In the genomic region with DNA sequence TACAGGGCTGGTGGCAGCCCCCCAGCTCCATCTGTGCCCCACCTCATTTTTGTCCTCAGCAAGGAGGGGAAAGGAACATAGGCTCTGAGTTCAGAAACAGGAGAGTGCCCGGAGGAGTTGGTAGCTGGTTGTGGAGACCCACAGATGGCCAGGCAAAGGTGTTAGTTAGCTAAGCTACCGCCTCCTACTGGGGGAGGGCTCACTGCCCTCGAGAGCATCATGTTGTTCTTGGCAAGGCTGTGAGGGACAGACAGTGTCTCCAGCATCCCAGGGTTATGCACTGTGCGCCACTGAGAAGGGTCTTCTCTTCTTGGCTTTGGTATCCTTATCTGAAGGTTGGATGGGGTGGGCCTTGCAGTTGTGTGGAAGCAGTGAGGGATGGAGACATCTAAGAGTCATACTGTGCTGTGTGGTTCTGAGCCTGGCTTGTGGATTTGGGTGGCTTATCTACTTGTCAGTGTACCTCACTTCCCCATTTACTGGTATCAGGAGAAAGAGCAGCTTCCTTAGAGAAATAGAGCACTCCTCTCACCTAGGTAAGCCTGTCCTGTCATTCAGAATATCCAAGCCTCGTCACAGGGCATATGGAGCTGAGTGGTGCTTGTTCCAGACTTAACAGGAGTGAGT, we compare ENCODE assay signal across 11 mouse cellular contexts.
DNase-seq lines count a peak whose midpoint lies in the region; ATAC-seq and TF ChIP-seq lines count a peak whose summit lies in the region.
"Had no signal": no experiment of that assay in that cellular context is flagged by ENCODE, and none has a peak within 500 bp of the region (broad histone marks: within the 10 kb centered on the region; RNA-seq: fewer than 3 reads in every experiment).

No protein-coding gene starts in this region.

- H3K27me3 ChIP-seq in heart, embryonic 11.5 days (ENCODE audit: control insufficient read depth, insufficient read depth, low read length) = no peaks in the 10 kb centered on the region
- H3K27me3 ChIP-seq in midbrain, embryonic 10.5 days (ENCODE audit: low read depth, poor library complexity, severe bottlenecking) = peaks cover 6% of the 10 kb centered on the region; the same call in 1 of the 2 replicates
- peaks cover 5% of the 10 kb centered on the region; the same call in 1 of the 2 replicates for H3K27me3 ChIP-seq in midbrain, embryonic 13.5 days
- H3K27me3 ChIP-seq in hindbrain, embryonic 15.5 days = no peaks in the 10 kb centered on the region
- no peaks in the 10 kb centered on the region for H3K27me3 ChIP-seq in stomach, postnatal 0 days (ENCODE audit: control insufficient read depth, insufficient read depth, low read length)

- H3K27ac ChIP-seq in heart, embryonic 11.5 days (ENCODE audit: low read depth, low read length) = no peak overlapping the region
- peak overlapping the region; percentile 93; the same call in 1 of the 2 replicates for H3K27ac ChIP-seq in midbrain, embryonic 10.5 days (replicated peaks)
- no peak overlapping the region for H3K27ac ChIP-seq in midbrain, embryonic 13.5 days
- H3K27ac ChIP-seq in hindbrain, embryonic 15.5 days (replicated peaks) = no peak overlapping the region
- H3K27ac ChIP-seq in stomach, postnatal 0 days (replicated peaks) = no peak overlapping the region

- intact Hi-C loops in heart, postnatal 10 days (cut with DNase I) = no loop called here

- H3K4me1 ChIP-seq in heart, embryonic 11.5 days (ENCODE audit: control insufficient read depth, insufficient read depth, low read length) = peaks cover 89% of the 10 kb centered on the region
- H3K4me1 ChIP-seq in midbrain, embryonic 10.5 days = peaks cover 91% of the 10 kb centered on the region
- H3K4me1 ChIP-seq in midbrain, embryonic 13.5 days (replicated peaks) = peaks cover 82% of the 10 kb centered on the region
- H3K4me1 ChIP-seq in hindbrain, embryonic 15.5 days (replicated peaks) = peaks cover 65% of the 10 kb centered on the region
- H3K4me1 ChIP-seq in stomach, postnatal 0 days (replicated peaks; ENCODE audit: control insufficient read depth, insufficient read depth) = peaks cover 16% of the 10 kb centered on the region

- TF ChIP-seq CTCF in stomach, postnatal 0 days (IDR thresholded peaks at IDR 0.05; ENCODE audit: low read depth) = peak; percentile 35

- H3K4me2 ChIP-seq in heart, embryonic 11.5 days = peak overlapping the region; percentile 69
- no peak overlapping the region for H3K4me2 ChIP-seq in midbrain, embryonic 13.5 days (replicated peaks)
- peak overlapping the region; percentile 97; the same call in 1 of the 2 replicates for H3K4me2 ChIP-seq in hindbrain, embryonic 15.5 days
- no peak overlapping the region for H3K4me2 ChIP-seq in stomach, postnatal 0 days (replicated peaks; ENCODE audit: low read depth)

- peak overlapping the region; percentile 92; the same call in 1 of the 2 replicates for H3K9ac ChIP-seq in heart, embryonic 11.5 days (ENCODE audit: low read depth, low read length)
- no peak overlapping the region for H3K9ac ChIP-seq in midbrain, embryonic 13.5 days (replicated peaks)
- no peak overlapping the region for H3K9ac ChIP-seq in hindbrain, embryonic 15.5 days
- H3K9ac ChIP-seq in stomach, postnatal 0 days (ENCODE audit: low read length) = no peak overlapping the region

- DNase-seq in heart, postnatal 10 days = no peak
- DNase-seq in midbrain, embryonic 10.5 days (ENCODE audit: low spot score) = no peak
- no peak for DNase-seq in stomach, postnatal 0 days (ENCODE audit: low spot score)
- no peak for DNase-seq in urinary bladder, adult 18-20 months (ENCODE audit: low spot score in 2 of 2)
- DNase-seq in Muller cell, postnatal 12 days (ENCODE audit: inconsistent ontology term) = no peak
- DNase-seq: adrenal gland, adult 2 months; thymus, adult 2 months had no signal

- H3K4me3 ChIP-seq in heart, embryonic 11.5 days (ENCODE audit: low read depth, low read length) = peak overlapping the region; percentile 81; the same call in 1 of the 2 replicates
- peak overlapping the region; percentile 76; the same call in 1 of the 2 replicates for H3K4me3 ChIP-seq in midbrain, embryonic 10.5 days
- H3K4me3 ChIP-seq in midbrain, embryonic 13.5 days (replicated peaks) = no peak overlapping the region
- H3K4me3 ChIP-seq in hindbrain, embryonic 15.5 days = no peak overlapping the region
- no peak overlapping the region for H3K4me3 ChIP-seq in stomach, postnatal 0 days (ENCODE audit: low read depth, low read length)
- H3K4me3 ChIP-seq: erythroblast, embryonic 14.5 days had no signal

- ATAC-seq in heart, embryonic 11.5 days (replicated peaks; ENCODE audit: insufficient number of reproducible peaks, low FRiP score, low TSS enrichment) = no peak
- ATAC-seq in midbrain, embryonic 13.5 days = no peak
- ATAC-seq in hindbrain, embryonic 15.5 days (ENCODE audit: low FRiP score, low read depth) = no peak
- no peak for ATAC-seq in stomach, postnatal 0 days (ENCODE audit: low FRiP score, low TSS enrichment)

- no peak for TF ChIP-seq EP300 in stomach, postnatal 0 days (optimal IDR thresholded peaks at IDR 0.05)

- 43% methylated on average over 5 of the region's 5 CpGs for WGBS in heart, embryonic 11.5 days (ENCODE audit: insufficient replicate concordance)
- WGBS in midbrain, embryonic 10.5 days = 62% methylated on average over 5 of the region's 5 CpGs
- WGBS in midbrain, embryonic 13.5 days = 72% methylated on average over 5 of the region's 5 CpGs
- WGBS in hindbrain, embryonic 15.5 days = 71% methylated on average over 5 of the region's 5 CpGs
- WGBS in stomach, postnatal 0 days = 67% methylated on average over 5 of the region's 5 CpGs

- H3K9me3 ChIP-seq in heart, embryonic 11.5 days (replicated peaks; ENCODE audit: control insufficient read depth, low read length) = no peaks in the 10 kb centered on the region
- H3K9me3 ChIP-seq in midbrain, embryonic 10.5 days (replicated peaks) = no peaks in the 10 kb centered on the region
- H3K9me3 ChIP-seq in midbrain, embryonic 13.5 days = no peaks in the 10 kb centered on the region
- no peaks in the 10 kb centered on the region for H3K9me3 ChIP-seq in hindbrain, embryonic 15.5 days
- no peaks in the 10 kb centered on the region for H3K9me3 ChIP-seq in stomach, postnatal 0 days (ENCODE audit: control insufficient read depth, low read length)

- H3K36me3 ChIP-seq in heart, embryonic 11.5 days (ENCODE audit: control insufficient read depth, insufficient read depth, low read length) = no peaks in the 10 kb centered on the region; the same call in 1 of the 2 replicates
- peaks cover 12% of the 10 kb centered on the region for H3K36me3 ChIP-seq in midbrain, embryonic 10.5 days
- no peaks in the 10 kb centered on the region for H3K36me3 ChIP-seq in midbrain, embryonic 13.5 days
- no peaks in the 10 kb centered on the region for H3K36me3 ChIP-seq in hindbrain, embryonic 15.5 days
- H3K36me3 ChIP-seq in stomach, postnatal 0 days (ENCODE audit: control insufficient read depth, insufficient read depth, low read length) = no peaks in the 10 kb centered on the region

Comparison
In these comparisons a context has a peak if more than half of its experiments do, and no peak if none do; other contexts are left out.
1. H3K4me3 ChIP-seq: peak in heart, embryonic 11.5 days (single experiment) and midbrain, embryonic 10.5 days (single experiment); none in midbrain, embryonic 13.5 days (single experiment), hindbrain, embryonic 15.5 days (single experiment) and stomach, postnatal 0 days (single experiment).
2. H3K4me2 ChIP-seq: peak in heart, embryonic 11.5 days (single experiment) and hindbrain, embryonic 15.5 days (single experiment); none in midbrain, embryonic 13.5 days (single experiment) and stomach, postnatal 0 days (single experiment).